Mouse (Mus musculus) liver, embryonic 11.5 days (tissue): ENCODE data around the gene Des. TPM values are rescaled to one million over a fixed set of nuclear protein-coding genes. Genes with fewer than 3 reads are reported as not detected.

Source experiments
- ATAC-seq: fragments of 200-750 bp; cut with Nextera tagmentation; replicated peaks from 2 replicates; pipeline ENCODE4 v1.8.0; 2017; ENCODE audit warnings: moderate number of reproducible peaks, mild to moderate bottlenecking, moderate TSS enrichment, moderate library complexity; ENCODE audit not compliant: low FRiP score
- DNase-seq: peaks from one replicate; pipeline ENCODE4 v3.0.0-alpha.2; 2017; ENCODE audit warnings: low spot score
- H3K27ac ChIP-seq: fragments of 300-500 bp; sonication (generic); 2 replicates; pipeline ENCODE4 v1.5.1; 2014; ENCODE audit warnings: mild to moderate bottlenecking, low read depth, low read length, control low read depth
- H3K27me3 ChIP-seq: fragments of 300-500 bp; sonication (generic); replicated peaks from 2 replicates; pipeline ENCODE4 v1.6.1; 2014; ENCODE audit warnings: low read length, mixed read lengths; ENCODE audit not compliant: control insufficient read depth, insufficient read depth
- H3K36me3 ChIP-seq: fragments of 300-500 bp; sonication (generic); 2 replicates; pipeline ENCODE4 v1.6.1; 2014; ENCODE audit warnings: mild to moderate bottlenecking, low read length, moderate library complexity, mixed read lengths; ENCODE audit not compliant: control insufficient read depth, insufficient read depth
- H3K4me1 ChIP-seq: fragments of 300-500 bp; sonication (generic); replicated peaks from 2 replicates; pipeline ENCODE4 v1.6.1; 2014; ENCODE audit warnings: low read length, mixed read lengths; ENCODE audit not compliant: control insufficient read depth, insufficient read depth
- H3K4me2 ChIP-seq: fragments of 300-500 bp; sonication (generic); 2 replicates; pipeline ENCODE4 v1.6.1; 2014; ENCODE audit warnings: mild to moderate bottlenecking, control low read depth, moderate library complexity
- H3K4me3 ChIP-seq: fragments of 300-500 bp; sonication (generic); 2 replicates; pipeline ENCODE4 v1.5.1; 2014; ENCODE audit warnings: low read depth, low read length, control low read depth
- H3K9ac ChIP-seq: fragments of 300-500 bp; sonication (generic); 2 replicates; pipeline ENCODE4 v1.6.1; 2014; ENCODE audit warnings: low read depth, low read length, control low read depth
- H3K9me3 ChIP-seq: fragments of 300-500 bp; sonication (generic); 2 replicates; pipeline ENCODE4 v1.6.1; 2016; ENCODE audit warnings: low read length, inconsistent platforms, mixed read lengths; ENCODE audit not compliant: control insufficient read depth
- WGBS: fragments of 180-500 bp; shearing (Covaris S2); extraction: QIAGEN DNeasy Blood & Tissue Kit; methylation state at CpG from one replicate; pipeline ENCODE4 v1.1.7; 2014; 5-methylcytosine and 5-hydroxymethylcytosine counted together
- polyA plus RNA-seq: library from polyadenylated mRNA; unstranded; fragments of >200 nt; fragmentation: Nextera tagmentation; extraction: Ambion mirVana; gene quantifications from 2 replicates; pipeline ENCODE4 v1.2.1, GENCODE M21; 2014

The Des gene
- polyA plus RNA-seq, 1 experiment from 2014 or later, result 13.3 TPM

DNA sequence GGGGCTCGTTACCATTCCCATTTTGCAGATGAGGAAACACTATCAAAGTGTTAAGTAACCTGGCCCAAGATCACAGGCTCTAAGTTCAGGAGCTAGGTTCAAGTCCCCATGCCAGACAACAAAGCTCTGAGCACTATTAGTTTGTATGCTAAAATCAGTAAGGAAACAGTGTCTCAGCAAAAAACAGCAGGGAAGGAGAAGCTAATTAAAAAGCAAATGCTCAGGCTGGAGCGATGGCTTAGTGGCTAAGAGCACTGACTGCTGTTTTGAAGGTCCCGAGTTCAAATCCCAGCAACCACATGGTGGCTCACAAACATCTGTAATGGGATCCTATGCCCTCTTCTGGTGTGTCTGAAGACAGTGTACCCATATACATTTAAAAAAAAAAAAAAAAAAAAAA is 52.1 kb downstream of the Des start:
- WGBS, result 82% methylated on average over 3 of the region's 3 CpGs
- Histone ChIP-seq H3K4me3 (no peak overlapping the region), H3K36me3 (no peaks in the 10 kb centered on the region; the same call in 1 of the 2 replicates), H3K27ac (no peak overlapping the region), H3K4me1 (no peaks in the 10 kb centered on the region), H3K27me3 (no peaks in the 10 kb centered on the region), H3K9ac (no peak overlapping the region), H3K9me3 (no peaks in the 10 kb centered on the region), H3K4me2 (no peak overlapping the region)
- no peak for ATAC-seq
- DNase-seq, result no peak

DNA sequence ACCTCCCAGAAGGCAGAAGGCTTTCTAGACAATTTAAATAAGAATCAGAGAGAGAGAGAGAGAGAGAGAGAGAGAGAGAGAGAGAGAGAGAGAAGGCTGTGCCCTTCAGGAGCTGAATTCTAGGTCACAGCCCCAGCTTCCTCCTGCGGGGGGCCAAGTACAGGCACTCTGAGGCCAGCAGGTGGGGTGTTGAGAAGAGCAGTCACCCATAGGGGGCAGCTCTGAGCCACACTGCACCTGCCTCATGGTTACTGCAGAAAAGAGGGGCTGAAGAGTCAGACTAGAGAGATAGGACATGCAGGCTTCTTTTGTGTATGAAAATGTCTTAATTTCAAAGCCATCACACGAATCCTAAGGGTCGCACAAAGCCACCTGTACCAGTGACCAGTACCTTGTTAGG is 53.6 kb downstream of the Des start:
- Histone ChIP-seq H3K36me3 (no peaks in the 10 kb centered on the region; the same call in 1 of the 2 replicates), H3K4me2 (no peak overlapping the region), H3K4me1 (no peaks in the 10 kb centered on the region), H3K9me3 (no peaks in the 10 kb centered on the region), H3K4me3 (no peak overlapping the region), H3K27me3 (no peaks in the 10 kb centered on the region), H3K9ac (no peak overlapping the region), H3K27ac (no peak overlapping the region)
- ATAC-seq (no peak), DNase-seq (peak; percentile 37)
- WGBS, result 45% methylated on average over 3 of the region's 3 CpGs

Other genes starting within 250 kb of the Des start
- gene Nhej1, start 235.1 kb upstream of the Des start, polyA plus RNA-seq, result 6.8 and 8.6 TPM in 2 replicates
- gene Slc23a3, start 226.4 kb upstream of the Des start, polyA plus RNA-seq, result 0.23 and 0.42 TPM in 2 replicates
- 63.4 and 68.3 TPM in 2 replicates for gene Cnppd1, start 217.6 kb upstream of the Des start, polyA plus RNA-seq
- gene Retreg2, start 217.6 kb upstream of the Des start, polyA plus RNA-seq, result 72.5 and 72.9 TPM in 2 replicates
- gene Zfand2b, start 191.7 kb upstream of the Des start, polyA plus RNA-seq, result 45.4 and 50.9 TPM in 2 replicates
- 70.5 and 74.1 TPM in 2 replicates for gene Abcb6, start 179.9 kb upstream of the Des start, polyA plus RNA-seq
- gene Ankzf1, start 168.2 kb upstream of the Des start, polyA plus RNA-seq, result 20.5 and 21.5 TPM in 2 replicates
- gene Atg9a, start 168.1 kb upstream of the Des start, polyA plus RNA-seq, result 20.0 and 24.1 TPM in 2 replicates
- gene Glb1l, start 149.5 kb upstream of the Des start, polyA plus RNA-seq, result 8.0 and 9.1 TPM in 2 replicates
- 122 and 131 TPM in 2 replicates for gene Stk16, start 149.5 kb upstream of the Des start, polyA plus RNA-seq
- gene Tuba4a, start 140.5 kb upstream of the Des start, polyA plus RNA-seq, result 282 and 298 TPM in 2 replicates
- gene A630095N17Rik, start 128.2 kb upstream of the Des start, polyA plus RNA-seq, result not detected in 2 replicates
- gene Dnajb2, start 123.9 kb upstream of the Des start, polyA plus RNA-seq, result 13.6 and 17.5 TPM in 2 replicates
- gene Ptprn, start 95.8 kb upstream of the Des start, polyA plus RNA-seq, result 0.55 and 1.0 TPM in 2 replicates
- 0.40 TPM in 1 of 2 replicates, not detected in the other for gene Resp18, start 81.9 kb upstream of the Des start, polyA plus RNA-seq
- gene Dnpep, start 42.3 kb upstream of the Des start, polyA plus RNA-seq, result 83.7 and 98.7 TPM in 2 replicates
- 24.8 and 32.3 TPM in 2 replicates for gene Speg, start 15.0 kb downstream of the Des start, polyA plus RNA-seq
- gene Gmppa, start 75.6 kb downstream of the Des start, polyA plus RNA-seq, result 64.0 and 69.1 TPM in 2 replicates
- gene Asic4, start 90.1 kb downstream of the Des start, polyA plus RNA-seq, result 0.56 and 0.65 TPM in 2 replicates
- 17.7 and 17.9 TPM in 2 replicates for gene Chpf, start 119.0 kb downstream of the Des start, polyA plus RNA-seq
- 0.15 and 0.26 TPM in 2 replicates for gene Tmem198, start 119.2 kb downstream of the Des start, polyA plus RNA-seq
- gene Obsl1, start 146.1 kb downstream of the Des start, polyA plus RNA-seq, result 42.5 and 45.6 TPM in 2 replicates
- 0.84 and 1.4 TPM in 2 replicates for gene Inha, start 146.7 kb downstream of the Des start, polyA plus RNA-seq
- 15.4 and 15.6 TPM in 2 replicates for gene Stk11ip, start 161.2 kb downstream of the Des start, polyA plus RNA-seq
- 5.2 and 5.4 TPM in 2 replicates for gene Slc4a3, start 185.9 kb downstream of the Des start, polyA plus RNA-seq